Mouse (Mus musculus): ENCODE measurements around the gene Arpc4. TPM values are rescaled to one million over a fixed set of nuclear protein-coding genes. Genes with fewer than 3 reads are reported as not detected.

Arpc4 gene
- polyA plus RNA-seq, 1 experiment = 87.2 TPM

DNA sequence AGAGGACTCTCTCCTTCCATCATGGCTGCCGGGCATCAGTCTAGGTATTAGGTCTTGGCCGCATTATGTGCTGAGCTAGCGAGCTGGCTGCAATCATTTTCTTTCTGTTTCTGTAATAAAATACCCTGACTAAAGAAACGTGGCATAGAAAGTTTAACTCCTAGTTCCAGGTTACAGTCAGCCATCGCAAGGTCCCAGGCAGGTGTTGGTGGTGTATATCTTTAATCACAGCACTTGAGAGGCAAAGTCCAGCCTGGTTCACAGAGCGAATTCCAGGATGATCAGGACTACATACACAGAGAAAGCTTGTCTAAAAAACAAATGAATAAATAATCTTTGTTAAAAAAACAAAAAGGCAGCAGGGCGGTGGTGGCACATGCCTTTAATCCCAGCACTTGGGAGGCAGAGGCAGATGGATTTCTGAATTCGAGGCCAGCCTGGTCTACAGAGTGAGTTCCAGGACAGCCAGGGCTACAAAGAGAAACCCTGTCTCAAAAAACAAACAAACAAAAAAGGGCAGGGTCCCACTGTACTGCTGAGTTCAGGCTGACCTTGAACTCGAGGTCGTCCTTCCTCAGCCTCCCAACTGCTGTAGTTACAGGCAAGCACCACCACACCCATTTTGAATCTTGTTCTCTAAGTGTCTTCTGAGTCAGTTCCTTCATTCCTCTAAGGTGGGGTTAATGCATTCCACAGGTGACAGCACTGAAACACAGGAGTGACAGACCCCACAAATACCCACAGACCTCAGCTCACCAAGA lies 18.5 kb downstream of the Arpc4 start:
- TF ChIP-seq CTCF (IDR thresholded peaks at IDR 0.05; ENCODE audit: extremely low read depth, insufficient read depth, insufficient read length, insufficient replicate concordance) (no peak), POLR2A (IDR thresholded peaks at IDR 0.05; ENCODE audit: low read depth, low read length) (no peak)
- H3K4me3 ChIP-seq (ENCODE audit: extremely low read depth, insufficient read depth, insufficient read length) = no peak overlapping the region
- 91% methylated on average over 10 of the region's 10 CpGs for WGBS
- peaks cover 7% of the 10 kb centered on the region for H3K4me1 ChIP-seq (ENCODE audit: control insufficient read depth, insufficient read depth, insufficient read length)
- H3K27me3 ChIP-seq (ENCODE audit: control insufficient read depth, insufficient read depth, low read length) = no peaks in the 10 kb centered on the region
- H3K36me3 ChIP-seq (ENCODE audit: control insufficient read depth, insufficient read depth, low read length) = peaks cover 20% of the 10 kb centered on the region
- DNase-seq (ENCODE audit: low read depth in 1 of 2, low spot score in 2 of 2) = no peak
- H3K27ac ChIP-seq (ENCODE audit: insufficient read depth, low read length) = no peak overlapping the region

GRCm38 (mm10) chr6:113402094-113402493 lies 24.2 kb downstream of the Arpc4 start:
- no peak for DNase-seq (ENCODE audit: low read depth in 1 of 2, low spot score in 2 of 2)
- H3K36me3 ChIP-seq (ENCODE audit: control insufficient read depth, insufficient read depth, low read length) = peaks cover 18% of the 10 kb centered on the region
- H3K27me3 ChIP-seq (ENCODE audit: control insufficient read depth, insufficient read depth, low read length) = no peaks in the 10 kb centered on the region
- TF ChIP-seq POLR2A (IDR thresholded peaks at IDR 0.05; ENCODE audit: low read depth, low read length) = no peak
- no peak overlapping the region for H3K4me3 ChIP-seq (ENCODE audit: extremely low read depth, insufficient read depth, insufficient read length)
- H3K4me1 ChIP-seq (ENCODE audit: control insufficient read depth, insufficient read depth, insufficient read length) = no peaks in the 10 kb centered on the region
- WGBS = 94% methylated on average over 13 of the region's 13 CpGs
- H3K27ac ChIP-seq (ENCODE audit: insufficient read depth, low read length) = no peak overlapping the region

DNA sequence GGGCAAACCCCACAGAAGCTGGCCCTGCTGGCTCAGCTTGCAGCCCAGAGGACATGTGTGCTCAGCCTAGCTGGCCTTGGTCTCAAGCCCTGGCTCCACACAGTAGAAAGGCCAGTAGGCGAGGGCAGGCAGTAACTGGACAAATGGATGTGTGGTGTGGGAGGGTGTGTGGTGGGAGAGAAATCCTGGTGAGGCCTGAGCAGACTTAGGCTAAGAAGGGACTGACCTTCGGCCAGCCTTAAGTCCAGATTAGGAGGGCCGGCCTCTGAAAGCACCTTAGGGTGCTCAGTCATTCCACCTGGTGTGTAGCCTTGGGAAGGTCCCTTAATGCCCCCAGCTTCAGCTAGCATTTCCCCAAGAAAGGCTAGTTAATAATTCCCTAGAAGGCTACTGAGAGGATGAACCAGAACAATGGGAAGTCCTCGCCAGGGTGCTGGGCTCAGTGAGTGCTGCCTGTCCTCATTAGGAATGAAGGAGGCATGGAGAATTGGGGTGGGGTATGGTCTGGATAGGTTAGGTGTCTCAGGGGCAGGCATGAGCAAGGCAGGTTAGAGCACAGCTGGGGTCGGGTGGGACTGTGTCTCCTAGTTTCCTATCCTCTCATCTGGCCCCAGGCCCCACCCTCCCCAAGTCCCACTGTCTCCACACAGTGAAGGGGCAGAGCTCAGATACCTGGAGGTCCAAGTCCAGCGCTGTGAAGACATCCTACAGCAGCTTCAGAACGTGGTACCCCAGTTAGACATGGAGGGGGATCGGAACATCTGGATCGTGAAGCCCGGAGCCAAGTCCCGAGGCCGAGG lies 26.9 kb downstream of the Arpc4 start:
- no peak for DNase-seq (ENCODE audit: low read depth in 1 of 2, low spot score in 2 of 2)
- Histone ChIP-seq H3K27me3 (ENCODE audit: control insufficient read depth, insufficient read depth, low read length) (no peaks in the 10 kb centered on the region), H3K4me1 (ENCODE audit: control insufficient read depth, insufficient read depth, insufficient read length) (no peaks in the 10 kb centered on the region), H3K36me3 (ENCODE audit: control insufficient read depth, insufficient read depth, low read length) (peaks cover 18% of the 10 kb centered on the region), H3K27ac (ENCODE audit: insufficient read depth, low read length) (no peak overlapping the region), H3K4me3 (ENCODE audit: extremely low read depth, insufficient read depth, insufficient read length) (no peak overlapping the region)
- no peak for TF ChIP-seq POLR2A (IDR thresholded peaks at IDR 0.05; ENCODE audit: low read depth, low read length)
- TF ChIP-seq CTCF (IDR thresholded peaks at IDR 0.05; ENCODE audit: extremely low read depth, insufficient read depth, insufficient read length, insufficient replicate concordance) = no peak
- 89% methylated on average over 12 of the region's 12 CpGs for WGBS

- no peak for DNase-seq (ENCODE audit: low read depth in 1 of 2, low spot score in 2 of 2)
- Histone ChIP-seq H3K4me1 (ENCODE audit: control insufficient read depth, insufficient read depth, insufficient read length) (no peaks in the 10 kb centered on the region), H3K27ac (ENCODE audit: insufficient read depth, low read length) (no peak overlapping the region), H3K36me3 (ENCODE audit: control insufficient read depth, insufficient read depth, low read length) (peaks cover 21% of the 10 kb centered on the region), H3K27me3 (ENCODE audit: control insufficient read depth, insufficient read depth, low read length) (no peaks in the 10 kb centered on the region), H3K4me3 (ENCODE audit: extremely low read depth, insufficient read depth, insufficient read length) (no peak overlapping the region)
- TF ChIP-seq POLR2A (IDR thresholded peaks at IDR 0.05; ENCODE audit: low read depth, low read length) = no peak
- TF ChIP-seq CTCF (IDR thresholded peaks at IDR 0.05; ENCODE audit: extremely low read depth, insufficient read depth, insufficient read length, insufficient replicate concordance) = no peak
- 89% methylated on average over 6 of the region's 6 CpGs for WGBS
Measured at GRCm38 (mm10) chr6:113405483-113405882, 27.6 kb downstream of the Arpc4 start.

- H3K27me3 ChIP-seq (ENCODE audit: control insufficient read depth, insufficient read depth, low read length) = no peaks in the 10 kb centered on the region
- 87% methylated on average over 9 of the region's 9 CpGs for WGBS
- no peaks in the 10 kb centered on the region for H3K4me1 ChIP-seq (ENCODE audit: control insufficient read depth, insufficient read depth, insufficient read length)
- no peak overlapping the region for H3K27ac ChIP-seq (ENCODE audit: insufficient read depth, low read length)
- peaks cover 16% of the 10 kb centered on the region for H3K36me3 ChIP-seq (ENCODE audit: control insufficient read depth, insufficient read depth, low read length)
- H3K4me3 ChIP-seq (ENCODE audit: extremely low read depth, insufficient read depth, insufficient read length) = no peak overlapping the region
- no peak for DNase-seq (ENCODE audit: low read depth in 1 of 2, low spot score in 2 of 2)
- TF ChIP-seq POLR2A (IDR thresholded peaks at IDR 0.05; ENCODE audit: low read depth, low read length) (no peak), CTCF (IDR thresholded peaks at IDR 0.05; ENCODE audit: extremely low read depth, insufficient read depth, insufficient read length, insufficient replicate concordance) (no peak)
Measured at GRCm38 (mm10) chr6:113406683-113407082, 28.8 kb downstream of the Arpc4 start.

DNA sequence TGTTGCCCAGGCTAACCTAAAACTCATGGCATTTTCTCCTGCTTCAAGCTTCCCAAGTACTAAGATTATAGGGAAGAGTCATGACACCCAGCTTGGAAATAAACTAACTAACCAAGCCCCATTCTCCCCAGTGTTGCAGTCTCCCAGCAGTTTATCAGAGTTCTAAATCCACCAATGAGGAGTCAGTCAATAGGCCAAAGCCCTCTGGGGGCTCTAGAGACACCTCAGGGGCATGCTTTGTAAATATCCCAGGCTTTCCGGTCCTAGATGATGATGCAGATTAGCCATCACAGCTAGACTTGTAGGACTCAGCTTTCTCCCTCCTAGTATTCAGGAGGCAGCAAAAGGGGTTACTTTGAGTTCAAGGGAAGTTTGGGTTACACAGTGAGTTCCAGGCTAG lies 32.1 kb downstream of the Arpc4 start:
- no peak overlapping the region for H3K27ac ChIP-seq (ENCODE audit: insufficient read depth, low read length)
- no peaks in the 10 kb centered on the region for H3K27me3 ChIP-seq (ENCODE audit: control insufficient read depth, insufficient read depth, low read length)
- DNase-seq (ENCODE audit: low read depth in 1 of 2, low spot score in 2 of 2) = no peak
- H3K4me3 ChIP-seq (ENCODE audit: extremely low read depth, insufficient read depth, insufficient read length) = no peak overlapping the region
- WGBS = 82% methylated on average over 1 of the region's 1 CpGs
- TF ChIP-seq CTCF (IDR thresholded peaks at IDR 0.05; ENCODE audit: extremely low read depth, insufficient read depth, insufficient read length, insufficient replicate concordance) (no peak), POLR2A (IDR thresholded peaks at IDR 0.05; ENCODE audit: low read depth, low read length) (no peak)
- peaks cover 17% of the 10 kb centered on the region for H3K36me3 ChIP-seq (ENCODE audit: control insufficient read depth, insufficient read depth, low read length)
- H3K4me1 ChIP-seq (ENCODE audit: control insufficient read depth, insufficient read depth, insufficient read length) = no peaks in the 10 kb centered on the region

- Histone ChIP-seq H3K4me3 (ENCODE audit: extremely low read depth, insufficient read depth, insufficient read length) (no peak overlapping the region), H3K36me3 (ENCODE audit: control insufficient read depth, insufficient read depth, low read length) (peaks cover 4% of the 10 kb centered on the region; the same call in 1 of the 2 replicates), H3K27ac (ENCODE audit: insufficient read depth, low read length) (no peak overlapping the region), H3K27me3 (ENCODE audit: control insufficient read depth, insufficient read depth, low read length) (no peaks in the 10 kb centered on the region), H3K4me1 (ENCODE audit: control insufficient read depth, insufficient read depth, insufficient read length) (peaks cover 7% of the 10 kb centered on the region; the same call in 1 of the 2 replicates)
- DNase-seq (ENCODE audit: low read depth in 1 of 2, low spot score in 2 of 2) = no peak
- WGBS = 82% methylated on average over 5 of the region's 5 CpGs
- no peak for TF ChIP-seq POLR2A (IDR thresholded peaks at IDR 0.05; ENCODE audit: low read depth, low read length)
- TF ChIP-seq CTCF (IDR thresholded peaks at IDR 0.05; ENCODE audit: extremely low read depth, insufficient read depth, insufficient read length, insufficient replicate concordance) = no peak
Measured at GRCm38 (mm10) chr6:113416416-113416815, 38.5 kb downstream of the Arpc4 start.

Measured in spleen, adult 2 months (tissue).